Mouse (Mus musculus): ENCODE measurements at regions not wholly inside any gene's neighbourhood (a gene's known extent, or its start where the extent isn't known, plus 50 kb on each side); places are given as distances from the start of the nearest gene placed in this dataset.
A peak's percentile ranks its signal among the peaks of the same experiment; 100 is the strongest.

GRCm38 (mm10) chr9:97171484-97171883, 60.5 kb upstream of the Slc25a36 start:
- TF ChIP-seq POU5F1 (IDR thresholded peaks at IDR 0.05; ENCODE audit: borderline replicate concordance, low read length), result no peak
- TF ChIP-seq CTCF (conservative IDR thresholded peaks at IDR 0.05; ENCODE audit: low read length), result 0 out of 2 replicates have a peak, but pooled peaks have one; percentile 3
- no peak for TF ChIP-seq NANOG (IDR thresholded peaks at IDR 0.05; ENCODE audit: borderline replicate concordance, low read length)
- no peak overlapping the region for H3K4me3 ChIP-seq (replicated peaks; ENCODE audit: low read length)
- 0 out of 2 replicates have a peak, but pooled peaks cover 4% of the 10 kb centered on the region for H3K4me1 ChIP-seq (replicated peaks; ENCODE audit: low read depth, low read length)
- 0 out of 2 replicates have a peak, but pooled peaks cover 4% of the 10 kb centered on the region for H3K27me3 ChIP-seq (ENCODE audit: insufficient read depth, low read length)
- no peaks in the 10 kb centered on the region for H3K9me3 ChIP-seq (ENCODE audit: low read length)
- no peaks in the 10 kb centered on the region for H3K36me3 ChIP-seq (ENCODE audit: insufficient read depth, low read length)

GRCm38 (mm10) chr9:97170836-97171235, 59.9 kb upstream of the Slc25a36 start:
- H3K36me3 ChIP-seq (ENCODE audit: insufficient read depth, low read length), result no peaks in the 10 kb centered on the region
- 0 out of 2 replicates have a peak, but pooled peaks cover 4% of the 10 kb centered on the region for H3K27me3 ChIP-seq (ENCODE audit: insufficient read depth, low read length)
- H3K9me3 ChIP-seq (ENCODE audit: low read length), result no peaks in the 10 kb centered on the region
- H3K4me1 ChIP-seq (replicated peaks; ENCODE audit: low read depth, low read length), result 0 out of 2 replicates have a peak, but pooled peaks cover 4% of the 10 kb centered on the region
- TF ChIP-seq CTCF (conservative IDR thresholded peaks at IDR 0.05; ENCODE audit: low read length) (no peak), NANOG (IDR thresholded peaks at IDR 0.05; ENCODE audit: borderline replicate concordance, low read length) (no peak), POU5F1 (IDR thresholded peaks at IDR 0.05; ENCODE audit: borderline replicate concordance, low read length) (no peak)
- no peak overlapping the region for H3K4me3 ChIP-seq (replicated peaks; ENCODE audit: low read length)

- H3K27me3 ChIP-seq (ENCODE audit: insufficient read depth, low read length), result no peaks in the 10 kb centered on the region
- H3K4me3 ChIP-seq (replicated peaks; ENCODE audit: low read length), result no peak overlapping the region
- H3K9me3 ChIP-seq (ENCODE audit: low read length), result no peaks in the 10 kb centered on the region
- peaks cover 17% of the 10 kb centered on the region for H3K4me1 ChIP-seq (replicated peaks; ENCODE audit: low read depth, low read length)
- TF ChIP-seq NANOG (IDR thresholded peaks at IDR 0.05; ENCODE audit: borderline replicate concordance, low read length) (no peak), CTCF (conservative IDR thresholded peaks at IDR 0.05; ENCODE audit: low read length) (peak; percentile 71)
- no peaks in the 10 kb centered on the region for H3K36me3 ChIP-seq (ENCODE audit: insufficient read depth, low read length)
These were observed 51.5 kb upstream of the Slc25a36 start for GRCm38 (mm10) chr9:97162465-97162864.

Data from E14TG2a.4 (cell line).